Mouse (Mus musculus) kidney, embryonic 15.5 days (tissue): ENCODE results near the gene Zcchc14. TPM values are rescaled to one million over a fixed set of nuclear protein-coding genes. Genes with fewer than 3 reads are reported as not detected.

Experiments used
- ATAC-seq: fragments of 200-750 bp; cut with Nextera tagmentation; replicated peaks from 2 replicates; pipeline ENCODE4 v1.8.0; 2017; ENCODE audit warnings: moderate TSS enrichment; ENCODE audit not compliant: low FRiP score
- H3K27ac ChIP-seq: fragments of 300-500 bp; sonication (generic); 2 replicates; pipeline ENCODE4 v1.5.1; 2015; ENCODE audit warnings: mild to moderate bottlenecking, inconsistent platforms
- H3K27me3 ChIP-seq: fragments of 300-500 bp; sonication (generic); 2 replicates; pipeline ENCODE4 v1.6.1; 2015; ENCODE audit warnings: inconsistent platforms
- H3K36me3 ChIP-seq: fragments of 300-500 bp; sonication (generic); 2 replicates; pipeline ENCODE4 v1.6.1; 2015; ENCODE audit warnings: inconsistent platforms
- H3K4me1 ChIP-seq: fragments of 300-500 bp; sonication (generic); 2 replicates; pipeline ENCODE4 v1.6.1; 2015; ENCODE audit warnings: inconsistent platforms
- H3K4me2 ChIP-seq: fragments of 300-500 bp; sonication (generic); 2 replicates; pipeline ENCODE4 v1.6.1; 2015; ENCODE audit warnings: moderate library complexity, mild to moderate bottlenecking, inconsistent platforms
- H3K4me3 ChIP-seq: fragments of 300-500 bp; sonication (generic); replicated peaks from 2 replicates; pipeline ENCODE4 v1.5.1; 2015; ENCODE audit warnings: mild to moderate bottlenecking, inconsistent platforms
- H3K9ac ChIP-seq: fragments of 300-500 bp; sonication (generic); 2 replicates; pipeline ENCODE4 v1.6.1; 2015; ENCODE audit warnings: mild to moderate bottlenecking, inconsistent platforms
- H3K9me3 ChIP-seq: fragments of 300-500 bp; sonication (generic); replicated peaks from 2 replicates; pipeline ENCODE4 v1.6.1; 2016; ENCODE audit warnings: inconsistent platforms
- WGBS: fragments of 180-500 bp; shearing (Covaris S2); methylation state at CpG from one replicate; pipeline ENCODE4 v1.1.7; 2015; ENCODE audit warnings: mixed read lengths; 5-methylcytosine and 5-hydroxymethylcytosine counted together
- polyA plus RNA-seq: library from polyadenylated mRNA; unstranded; fragments of >200 nt; fragmentation: Nextera tagmentation; extraction: Ambion mirVana; gene quantifications from 2 replicates; pipeline ENCODE4 v1.2.1, GENCODE M21; 2015

Gene Zcchc14
- polyA plus RNA-seq, 1 experiment from 2014 or later: 17.2 TPM

- Histone ChIP-seq H3K9me3 (no peaks in the 10 kb centered on the region), H3K9ac (peak overlapping the region; percentile 98), H3K4me3 (peak overlapping the region; percentile 98), H3K27ac (peak overlapping the region; percentile 75), H3K36me3 (peaks cover 33% of the 10 kb centered on the region), H3K4me1 (peaks cover 32% of the 10 kb centered on the region), H3K4me2 (peak overlapping the region; percentile 92), H3K27me3 (no peaks in the 10 kb centered on the region)
- ATAC-seq: peak; percentile 24
- WGBS: 12% methylated on average over 20 of the region's 20 CpGs
These were observed 61.3 kb downstream of the Zcchc14 start for GRCm38 (mm10) chr8:121591178-121592066.

- peaks cover 24% of the 10 kb centered on the region for H3K36me3 ChIP-seq
- H3K4me1 ChIP-seq: peaks cover 32% of the 10 kb centered on the region
- H3K27me3 ChIP-seq: no peaks in the 10 kb centered on the region
- H3K4me3 ChIP-seq: peak within 1 kb of the TSS; percentile 98
- H3K27ac ChIP-seq: peak within 1 kb of the TSS; percentile 75
- WGBS: under 1% methylated on average over 94 of the region's 94 CpGs
- H3K4me2 ChIP-seq: peak within 1 kb of the TSS; percentile 92
- ATAC-seq: peak; percentile 89
- no peaks in the 10 kb centered on the region for H3K9me3 ChIP-seq
- peak within 1 kb of the TSS; percentile 98 for H3K9ac ChIP-seq
These were observed 62.2 kb downstream of the Zcchc14 start, which contains the start of gene Map1lc3b for GRCm38 (mm10) chr8:121590203-121591177. TSS of gene Map1lc3b (plus strand) at chr8:121590361.

GRCm38 (mm10) chr8:121589205-121589726 is 63.4 kb downstream of the Zcchc14 start:
- Histone ChIP-seq H3K36me3 (peaks cover 12% of the 10 kb centered on the region), H3K27me3 (no peaks in the 10 kb centered on the region), H3K4me2 (peak overlapping the region; percentile 92; the same call in 1 of the 2 replicates), H3K9me3 (no peaks in the 10 kb centered on the region), H3K27ac (no peak overlapping the region), H3K4me1 (peaks cover 37% of the 10 kb centered on the region), H3K4me3 (peak overlapping the region; percentile 98; the same call in 1 of the 2 replicates), H3K9ac (no peak overlapping the region)
- ATAC-seq: no peak
- WGBS: 43% methylated on average over 2 of the region's 2 CpGs

GRCm38 (mm10) chr8:121588750-121589149 is 64.0 kb downstream of the Zcchc14 start:
- no peak for ATAC-seq
- Histone ChIP-seq H3K4me3 (no peak overlapping the region), H3K4me2 (no peak overlapping the region), H3K27me3 (no peaks in the 10 kb centered on the region), H3K4me1 (peaks cover 37% of the 10 kb centered on the region), H3K9me3 (no peaks in the 10 kb centered on the region), H3K27ac (no peak overlapping the region), H3K9ac (no peak overlapping the region), H3K36me3 (peaks cover 6% of the 10 kb centered on the region)
- 87% methylated on average over 4 of the region's 4 CpGs for WGBS

- Histone ChIP-seq H3K4me1 (peaks cover 12% of the 10 kb centered on the region), H3K4me2 (peak overlapping the region; percentile 82), H3K27me3 (0 out of 2 replicates have a peak, but pooled peaks cover 5% of the 10 kb centered on the region), H3K27ac (peak overlapping the region; percentile 30; the same call in 1 of the 2 replicates), H3K9me3 (no peaks in the 10 kb centered on the region), H3K9ac (peak overlapping the region; percentile 63), H3K4me3 (peak overlapping the region; percentile 63), H3K36me3 (no peaks in the 10 kb centered on the region)
- peak; percentile 95 for ATAC-seq
- WGBS: 1% methylated on average over 47 of the region's 47 CpGs
These were observed 67.4 kb downstream of the Zcchc14 start for GRCm38 (mm10) chr8:121585159-121585825.

- H3K4me3 ChIP-seq: peak overlapping the region; percentile 63
- 0 out of 2 replicates have a peak, but pooled peaks cover 5% of the 10 kb centered on the region for H3K27me3 ChIP-seq
- H3K36me3 ChIP-seq: no peaks in the 10 kb centered on the region
- H3K27ac ChIP-seq: peak overlapping the region; percentile 30; the same call in 1 of the 2 replicates
- H3K4me1 ChIP-seq: peaks cover 8% of the 10 kb centered on the region
- peak overlapping the region; percentile 63; the same call in 1 of the 2 replicates for H3K9ac ChIP-seq
- ATAC-seq: no peak
- no peaks in the 10 kb centered on the region for H3K9me3 ChIP-seq
- H3K4me2 ChIP-seq: peak overlapping the region; percentile 82
- WGBS: 46% methylated on average over 13 of the region's 13 CpGs
These were observed 68.0 kb downstream of the Zcchc14 start for GRCm38 (mm10) chr8:121584730-121585129.

- peaks cover 5% of the 10 kb centered on the region; the same call in 1 of the 2 replicates for H3K27me3 ChIP-seq
- no peaks in the 10 kb centered on the region for H3K9me3 ChIP-seq
- H3K4me2 ChIP-seq: no peak overlapping the region
- no peaks in the 10 kb centered on the region for H3K36me3 ChIP-seq
- H3K4me1 ChIP-seq: peaks cover 15% of the 10 kb centered on the region
- 49% methylated on average over 8 of the region's 8 CpGs for WGBS
- no peak overlapping the region for H3K9ac ChIP-seq
- H3K27ac ChIP-seq: no peak overlapping the region
- no peak overlapping the region for H3K4me3 ChIP-seq
- ATAC-seq: no peak
These were observed 69.0 kb downstream of the Zcchc14 start for GRCm38 (mm10) chr8:121583653-121584052.

- Histone ChIP-seq H3K9ac (no peak overlapping the region), H3K4me3 (no peak overlapping the region), H3K9me3 (no peaks in the 10 kb centered on the region), H3K27me3 (peaks cover 5% of the 10 kb centered on the region; the same call in 1 of the 2 replicates), H3K4me1 (peaks cover 39% of the 10 kb centered on the region), H3K27ac (no peak overlapping the region), H3K36me3 (no peaks in the 10 kb centered on the region), H3K4me2 (no peak overlapping the region)
- 28% methylated on average over 9 of the region's 9 CpGs for WGBS
- ATAC-seq: no peak
These were observed 72.2 kb downstream of the Zcchc14 start for GRCm38 (mm10) chr8:121580465-121580864.

GRCm38 (mm10) chr8:121578676-121579451 is 73.8 kb downstream of the Zcchc14 start, which contains the start of gene Fbxo31:
TSS of gene Fbxo31 (minus strand) at chr8:121578806.
- Histone ChIP-seq H3K4me2 (peak within 1 kb of the TSS; percentile 78), H3K27me3 (peaks cover 5% of the 10 kb centered on the region; the same call in 1 of the 2 replicates), H3K4me1 (peaks cover 42% of the 10 kb centered on the region), H3K9ac (peak within 1 kb of the TSS; percentile 75), H3K4me3 (peak within 1 kb of the TSS; percentile 69), H3K36me3 (no peaks in the 10 kb centered on the region), H3K9me3 (no peaks in the 10 kb centered on the region), H3K27ac (peak within 1 kb of the TSS; percentile 55)
- WGBS: under 1% methylated on average over 63 of the region's 63 CpGs
- peak; percentile 92 for ATAC-seq
